Mouse (Mus musculus) embryonic facial prominence, embryonic 14.5 days (tissue): Measurements from ENCODE around the gene Parn. TPM values are rescaled to one million over a fixed set of nuclear protein-coding genes. Genes with fewer than 3 reads are reported as not detected.

ENCODE experiments used
- ATAC-seq: fragments of 200-750 bp; cut with Nextera tagmentation; 2 replicates; pipeline ENCODE4 v1.8.0; 2017; ENCODE audit warnings: low read depth, moderate number of reproducible peaks, moderate TSS enrichment
- DNase-seq: peaks from one replicate; pipeline ENCODE4 v3.0.0-alpha.2; 2015; ENCODE audit warnings: low spot score
- H3K27ac ChIP-seq: fragments of 300-500 bp; sonication (generic); replicated peaks from 2 replicates; pipeline ENCODE4 v1.5.1; 2014; ENCODE audit warnings: low read depth, mild to moderate bottlenecking, low read length, moderate library complexity
- H3K27me3 ChIP-seq: fragments of 300-500 bp; sonication (generic); replicated peaks from 2 replicates; pipeline ENCODE4 v1.6.1; 2014; ENCODE audit warnings: low read length; ENCODE audit not compliant: control insufficient read depth, insufficient read depth
- H3K36me3 ChIP-seq: fragments of 300-500 bp; sonication (generic); 2 replicates; pipeline ENCODE4 v1.6.1; 2014; ENCODE audit warnings: low read length, mixed read lengths; ENCODE audit not compliant: control insufficient read depth, insufficient read depth
- H3K4me1 ChIP-seq: fragments of 300-500 bp; sonication (generic); 2 replicates; pipeline ENCODE4 v1.6.1; 2014; ENCODE audit warnings: antibody characterized with exemption, low read length; ENCODE audit not compliant: control insufficient read depth, insufficient read depth
- H3K4me2 ChIP-seq: fragments of 300-500 bp; sonication (generic); 2 replicates; pipeline ENCODE4 v1.6.1; 2014; ENCODE audit warnings: low read depth, mild to moderate bottlenecking, low read length, moderate library complexity, mixed read lengths
- H3K4me3 ChIP-seq: fragments of 300-500 bp; sonication (generic); 2 replicates; pipeline ENCODE4 v1.5.1; 2014; ENCODE audit warnings: low read depth, mild to moderate bottlenecking, low read length
- H3K9ac ChIP-seq: fragments of 300-500 bp; sonication (generic); 2 replicates; pipeline ENCODE4 v1.6.1; 2014; ENCODE audit warnings: low read depth, mild to moderate bottlenecking, low read length, moderate library complexity, mixed read lengths
- H3K9me3 ChIP-seq: fragments of 300-500 bp; sonication (generic); 2 replicates; pipeline ENCODE4 v1.6.1; 2016; ENCODE audit warnings: low read length; ENCODE audit not compliant: control insufficient read depth
- WGBS: fragments of 180-500 bp; shearing (Covaris S2); extraction: QIAGEN DNeasy Blood & Tissue Kit; methylation state at CpG from one replicate; pipeline ENCODE4 v1.1.7; 2014; 5-methylcytosine and 5-hydroxymethylcytosine counted together
- polyA plus RNA-seq: library from polyadenylated mRNA; unstranded; fragments of >200 nt; fragmentation: Nextera tagmentation; extraction: Ambion mirVana; gene quantifications from 2 replicates; pipeline ENCODE4 v1.2.1, GENCODE M21; 2014

Parn gene
- polyA plus RNA-seq, 1 experiment from 2014 or later, result 32.1 TPM

GRCm38 (mm10) chr16:13515524-13515923 is 152.4 kb downstream of the Parn start:
- Histone ChIP-seq H3K4me3 (no peak overlapping the region), H3K27ac (no peak overlapping the region), H3K4me2 (no peak overlapping the region), H3K9me3 (no peaks in the 10 kb centered on the region), H3K27me3 (no peaks in the 10 kb centered on the region), H3K4me1 (no peaks in the 10 kb centered on the region), H3K9ac (no peak overlapping the region), H3K36me3 (no peaks in the 10 kb centered on the region)
- DNase-seq (no peak), ATAC-seq (no peak)
- WGBS, result 83% methylated on average over 7 of the region's 7 CpGs

GRCm38 (mm10) chr16:13505055-13505454 is 162.9 kb downstream of the Parn start:
- Histone ChIP-seq H3K27ac (no peak overlapping the region), H3K4me1 (no peaks in the 10 kb centered on the region), H3K27me3 (no peaks in the 10 kb centered on the region), H3K9me3 (no peaks in the 10 kb centered on the region), H3K4me3 (no peak overlapping the region), H3K36me3 (no peaks in the 10 kb centered on the region), H3K9ac (no peak overlapping the region), H3K4me2 (no peak overlapping the region)
- no peak for ATAC-seq
- no peak for DNase-seq
- WGBS, result 66% methylated on average over 5 of the region's 5 CpGs

GRCm38 (mm10) chr16:13504476-13504875 is 163.5 kb downstream of the Parn start:
- Histone ChIP-seq H3K27ac (no peak overlapping the region), H3K36me3 (no peaks in the 10 kb centered on the region), H3K4me2 (no peak overlapping the region), H3K27me3 (no peaks in the 10 kb centered on the region), H3K4me1 (no peaks in the 10 kb centered on the region), H3K9me3 (no peaks in the 10 kb centered on the region), H3K9ac (no peak overlapping the region), H3K4me3 (no peak overlapping the region)
- 82% methylated on average over 3 of the region's 3 CpGs for WGBS
- DNase-seq (no peak), ATAC-seq (no peak)

- Histone ChIP-seq H3K4me2 (no peak overlapping the region), H3K27ac (no peak overlapping the region), H3K36me3 (no peaks in the 10 kb centered on the region), H3K9ac (no peak overlapping the region), H3K9me3 (no peaks in the 10 kb centered on the region), H3K27me3 (no peaks in the 10 kb centered on the region), H3K4me3 (no peak overlapping the region), H3K4me1 (no peaks in the 10 kb centered on the region)
- no peak for ATAC-seq
- DNase-seq, result no peak
- WGBS, result 82% methylated on average over 3 of the region's 3 CpGs
Observed at GRCm38 (mm10) chr16:13498923-13499322, 169.0 kb downstream of the Parn start.

- Histone ChIP-seq H3K4me2 (no peak overlapping the region), H3K9ac (no peak overlapping the region), H3K9me3 (no peaks in the 10 kb centered on the region), H3K36me3 (no peaks in the 10 kb centered on the region), H3K27ac (no peak overlapping the region), H3K27me3 (no peaks in the 10 kb centered on the region), H3K4me3 (no peak overlapping the region), H3K4me1 (no peaks in the 10 kb centered on the region)
- ATAC-seq, result no peak
- DNase-seq, result no peak
- WGBS, result 83% methylated on average over 3 of the region's 3 CpGs
Observed at GRCm38 (mm10) chr16:13493981-13494380, 174.0 kb downstream of the Parn start.

- no peaks in the 10 kb centered on the region for H3K27me3 ChIP-seq
- no peaks in the 10 kb centered on the region for H3K36me3 ChIP-seq
- H3K27ac ChIP-seq, result no peak overlapping the region
- H3K9ac ChIP-seq, result no peak overlapping the region
- no peak overlapping the region for H3K4me2 ChIP-seq
- no peak overlapping the region for H3K4me3 ChIP-seq
- WGBS, result 70% methylated on average over 3 of the region's 3 CpGs
- no peaks in the 10 kb centered on the region for H3K9me3 ChIP-seq
- H3K4me1 ChIP-seq, result no peaks in the 10 kb centered on the region
- DNase-seq (no peak), ATAC-seq (no peak)
Observed at GRCm38 (mm10) chr16:13492996-13493395, 175.0 kb downstream of the Parn start.

- no peaks in the 10 kb centered on the region for H3K36me3 ChIP-seq
- H3K27me3 ChIP-seq, result no peaks in the 10 kb centered on the region
- 46% methylated on average over 3 of the region's 3 CpGs for WGBS
- no peak overlapping the region for H3K4me3 ChIP-seq
- no peak for DNase-seq
- no peak overlapping the region for H3K27ac ChIP-seq
- no peak overlapping the region for H3K4me2 ChIP-seq
- no peaks in the 10 kb centered on the region for H3K4me1 ChIP-seq
- no peak for ATAC-seq
- no peak overlapping the region for H3K9ac ChIP-seq
- H3K9me3 ChIP-seq, result no peaks in the 10 kb centered on the region
Observed at GRCm38 (mm10) chr16:13491776-13492175, 176.2 kb downstream of the Parn start.

Other genes with a start within 250 kb of the Parn start
- 46.5 and 51.9 TPM in 2 replicates for gene Bfar, start 3.7 kb upstream of the Parn start, polyA plus RNA-seq
- 4.9 and 5.4 TPM in 2 replicates for gene 3110001I22Rik, start 3.8 kb upstream of the Parn start, polyA plus RNA-seq
- 0.16 and 0.46 TPM in 2 replicates for gene Pla2g10, start 62.8 kb upstream of the Parn start, polyA plus RNA-seq
- 43.3 and 46.9 TPM in 2 replicates for gene Rrn3, start 112.5 kb upstream of the Parn start, polyA plus RNA-seq
- gene Ntan1, start 150.7 kb upstream of the Parn start, polyA plus RNA-seq, result 176 and 178 TPM in 2 replicates
- 100 and 116 TPM in 2 replicates for gene Pdxdc1, start 235.0 kb upstream of the Parn start, polyA plus RNA-seq
- 5.7 and 6.2 TPM in 2 replicates for gene Mpv17l, start 235.0 kb upstream of the Parn start, polyA plus RNA-seq